Mouse (Mus musculus): Measurements from ENCODE around the gene Tbc1d4. TPM values are rescaled to one million over a fixed set of nuclear protein-coding genes. Genes with fewer than 3 reads are reported as not detected.

The Tbc1d4 gene
- polyA plus RNA-seq, 1 experiment = 18.4 TPM

GRCm38 (mm10) chr14:101465893-101466292 lies 143.1 kb downstream of the Tbc1d4 start:
- no peak for TF ChIP-seq POLR2A (IDR thresholded peaks at IDR 0.05; ENCODE audit: borderline replicate concordance, low read depth, low read length)
- no peak for TF ChIP-seq CTCF (IDR thresholded peaks at IDR 0.05; ENCODE audit: low read depth, low read length)
- no peaks in the 10 kb centered on the region for H3K4me1 ChIP-seq (ENCODE audit: control insufficient read depth, insufficient read depth, low read length)
- H3K4me3 ChIP-seq (ENCODE audit: insufficient read depth, low read length) = no peak overlapping the region
- H3K27ac ChIP-seq (ENCODE audit: insufficient read depth, low read depth, low read length) = no peak overlapping the region

GRCm38 (mm10) chr14:101460768-101461167 lies 148.2 kb downstream of the Tbc1d4 start:
- TF ChIP-seq CTCF (IDR thresholded peaks at IDR 0.05; ENCODE audit: low read depth, low read length) = peak; percentile 79
- no peak for TF ChIP-seq POLR2A (IDR thresholded peaks at IDR 0.05; ENCODE audit: borderline replicate concordance, low read depth, low read length)
- Histone ChIP-seq H3K4me1 (ENCODE audit: control insufficient read depth, insufficient read depth, low read length) (no peaks in the 10 kb centered on the region), H3K4me3 (ENCODE audit: insufficient read depth, low read length) (no peak overlapping the region), H3K27ac (ENCODE audit: insufficient read depth, low read depth, low read length) (no peak overlapping the region)

GRCm38 (mm10) chr14:101452915-101453314 lies 156.1 kb downstream of the Tbc1d4 start:
- H3K4me1 ChIP-seq (ENCODE audit: control insufficient read depth, insufficient read depth, low read length) = peaks cover 5% of the 10 kb centered on the region; the same call in 1 of the 2 replicates
- H3K27ac ChIP-seq (ENCODE audit: insufficient read depth, low read depth, low read length) = no peak overlapping the region
- TF ChIP-seq CTCF (IDR thresholded peaks at IDR 0.05; ENCODE audit: low read depth, low read length) (no peak), POLR2A (IDR thresholded peaks at IDR 0.05; ENCODE audit: borderline replicate concordance, low read depth, low read length) (no peak)
- no peak overlapping the region for H3K4me3 ChIP-seq (ENCODE audit: insufficient read depth, low read length)

- H3K27ac ChIP-seq (ENCODE audit: insufficient read depth, low read depth, low read length) = no peak overlapping the region
- TF ChIP-seq CTCF (IDR thresholded peaks at IDR 0.05; ENCODE audit: low read depth, low read length) = no peak
- TF ChIP-seq POLR2A (IDR thresholded peaks at IDR 0.05; ENCODE audit: borderline replicate concordance, low read depth, low read length) = no peak
- H3K4me3 ChIP-seq (ENCODE audit: insufficient read depth, low read length) = no peak overlapping the region
- H3K4me1 ChIP-seq (ENCODE audit: control insufficient read depth, insufficient read depth, low read length) = peaks cover 3% of the 10 kb centered on the region
Measured at GRCm38 (mm10) chr14:101447857-101448256, 161.1 kb downstream of the Tbc1d4 start.

GRCm38 (mm10) chr14:101445205-101445604 lies 163.8 kb downstream of the Tbc1d4 start:
- Histone ChIP-seq H3K4me1 (ENCODE audit: control insufficient read depth, insufficient read depth, low read length) (no peaks in the 10 kb centered on the region; the same call in 1 of the 2 replicates), H3K27ac (ENCODE audit: insufficient read depth, low read depth, low read length) (no peak overlapping the region), H3K4me3 (ENCODE audit: insufficient read depth, low read length) (no peak overlapping the region)
- TF ChIP-seq CTCF (IDR thresholded peaks at IDR 0.05; ENCODE audit: low read depth, low read length) = no peak
- no peak for TF ChIP-seq POLR2A (IDR thresholded peaks at IDR 0.05; ENCODE audit: borderline replicate concordance, low read depth, low read length)

GRCm38 (mm10) chr14:101437925-101438324 lies 171.1 kb downstream of the Tbc1d4 start:
- no peak overlapping the region for H3K4me3 ChIP-seq (ENCODE audit: insufficient read depth, low read length)
- TF ChIP-seq CTCF (IDR thresholded peaks at IDR 0.05; ENCODE audit: low read depth, low read length) (no peak), POLR2A (IDR thresholded peaks at IDR 0.05; ENCODE audit: borderline replicate concordance, low read depth, low read length) (no peak)
- H3K27ac ChIP-seq (ENCODE audit: insufficient read depth, low read depth, low read length) = no peak overlapping the region
- no peaks in the 10 kb centered on the region for H3K4me1 ChIP-seq (ENCODE audit: control insufficient read depth, insufficient read depth, low read length)

GRCm38 (mm10) chr14:101430536-101430935 lies 178.5 kb downstream of the Tbc1d4 start:
- no peak for TF ChIP-seq POLR2A (IDR thresholded peaks at IDR 0.05; ENCODE audit: borderline replicate concordance, low read depth, low read length)
- no peak for TF ChIP-seq CTCF (IDR thresholded peaks at IDR 0.05; ENCODE audit: low read depth, low read length)
- Histone ChIP-seq H3K4me3 (ENCODE audit: insufficient read depth, low read length) (no peak overlapping the region), H3K4me1 (ENCODE audit: control insufficient read depth, insufficient read depth, low read length) (no peaks in the 10 kb centered on the region), H3K27ac (ENCODE audit: insufficient read depth, low read depth, low read length) (no peak overlapping the region)

- no peak for TF ChIP-seq POLR2A (IDR thresholded peaks at IDR 0.05; ENCODE audit: borderline replicate concordance, low read depth, low read length)
- TF ChIP-seq CTCF (IDR thresholded peaks at IDR 0.05; ENCODE audit: low read depth, low read length) = no peak
- Histone ChIP-seq H3K27ac (ENCODE audit: insufficient read depth, low read depth, low read length) (no peak overlapping the region), H3K4me1 (ENCODE audit: control insufficient read depth, insufficient read depth, low read length) (no peaks in the 10 kb centered on the region), H3K4me3 (ENCODE audit: insufficient read depth, low read length) (no peak overlapping the region)
Measured at GRCm38 (mm10) chr14:101428805-101429516, 180.0 kb downstream of the Tbc1d4 start.

GRCm38 (mm10) chr14:101417679-101418078 lies 191.3 kb downstream of the Tbc1d4 start:
- no peak overlapping the region for H3K27ac ChIP-seq (ENCODE audit: insufficient read depth, low read depth, low read length)
- TF ChIP-seq CTCF (IDR thresholded peaks at IDR 0.05; ENCODE audit: low read depth, low read length) (no peak), POLR2A (IDR thresholded peaks at IDR 0.05; ENCODE audit: borderline replicate concordance, low read depth, low read length) (no peak)
- H3K4me1 ChIP-seq (ENCODE audit: control insufficient read depth, insufficient read depth, low read length) = no peaks in the 10 kb centered on the region
- no peak overlapping the region for H3K4me3 ChIP-seq (ENCODE audit: insufficient read depth, low read length)

Other genes starting within 250 kb of the Tbc1d4 start
- 50.4 and 56.2 TPM in 2 replicates for gene Commd6, start 31.5 kb upstream of the Tbc1d4 start, polyA plus RNA-seq (2012; ENCODE audit: insufficient read depth, insufficient read length, missing spikeins)
- gene Uchl3, start 44.8 kb upstream of the Tbc1d4 start, polyA plus RNA-seq (2012; ENCODE audit: insufficient read depth, insufficient read length, missing spikeins) = 27.3 and 33.3 TPM in 2 replicates
- not detected in 2 replicates for gene Gm9922, start 120.6 kb upstream of the Tbc1d4 start, polyA plus RNA-seq (2012; ENCODE audit: insufficient read depth, insufficient read length, missing spikeins)
- 0.28 TPM in 1 of 2 replicates, not detected in the other for gene Lmo7, start 120.8 kb upstream of the Tbc1d4 start, polyA plus RNA-seq (2012; ENCODE audit: insufficient read depth, insufficient read length, missing spikeins)

Measured in bone marrow macrophage, adult 2 months (primary cell).